Mouse (Mus musculus): ENCODE results near the gene Zfp654.

The Zfp654 gene

DNA sequence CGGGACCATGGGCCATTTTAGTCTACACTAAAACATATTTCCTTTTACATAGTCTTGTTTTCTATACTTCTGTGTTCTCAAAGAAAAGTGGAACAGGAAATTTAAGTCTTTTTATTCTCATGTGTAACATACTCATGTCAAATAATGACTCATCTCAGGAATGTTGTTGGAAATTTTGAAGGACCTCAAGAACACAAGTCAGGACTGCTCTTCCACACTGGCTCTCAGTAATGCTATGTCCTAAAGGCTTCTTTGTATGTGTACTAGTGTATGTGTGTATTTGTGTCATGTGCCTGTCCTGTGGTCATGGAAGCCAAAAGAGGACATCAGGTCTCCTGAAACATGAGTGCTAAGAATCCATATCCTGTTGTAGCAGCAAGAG, 92.2 kb downstream of the Zfp654 start:
- no peak for DNase-seq

DNA sequence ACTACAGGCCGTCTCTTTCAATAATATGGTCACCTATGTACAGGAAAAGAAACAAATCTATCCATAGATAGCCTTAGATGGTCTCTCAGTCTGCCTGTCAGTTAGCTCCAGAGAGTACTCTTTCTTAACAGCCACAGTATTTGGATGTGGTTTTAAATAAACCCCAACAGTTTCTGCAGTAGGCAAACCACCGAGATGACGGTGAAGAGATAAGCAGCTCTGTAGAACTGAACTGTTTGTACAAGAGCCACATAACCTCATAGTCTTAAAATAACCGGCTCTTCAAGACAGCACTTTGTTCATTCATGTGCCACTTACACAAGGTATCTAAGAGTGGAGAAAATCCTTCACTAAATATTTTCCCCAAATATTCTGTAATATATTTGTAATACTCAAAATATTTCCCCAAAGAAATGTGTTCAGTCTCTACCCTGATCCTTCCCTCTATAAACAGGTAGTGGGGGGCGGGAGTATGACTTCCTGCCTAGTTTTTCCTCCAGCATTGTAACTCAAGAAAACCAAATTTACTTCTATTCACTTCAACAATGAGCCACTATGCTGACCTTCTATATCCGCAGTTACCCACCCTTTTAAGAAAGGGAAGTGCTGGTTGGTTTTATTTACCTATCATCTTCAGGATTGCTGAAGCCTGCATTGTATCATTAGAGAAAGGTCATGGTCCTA, 92.7 kb downstream of the Zfp654 start:
- DNase-seq = no peak

DNA sequence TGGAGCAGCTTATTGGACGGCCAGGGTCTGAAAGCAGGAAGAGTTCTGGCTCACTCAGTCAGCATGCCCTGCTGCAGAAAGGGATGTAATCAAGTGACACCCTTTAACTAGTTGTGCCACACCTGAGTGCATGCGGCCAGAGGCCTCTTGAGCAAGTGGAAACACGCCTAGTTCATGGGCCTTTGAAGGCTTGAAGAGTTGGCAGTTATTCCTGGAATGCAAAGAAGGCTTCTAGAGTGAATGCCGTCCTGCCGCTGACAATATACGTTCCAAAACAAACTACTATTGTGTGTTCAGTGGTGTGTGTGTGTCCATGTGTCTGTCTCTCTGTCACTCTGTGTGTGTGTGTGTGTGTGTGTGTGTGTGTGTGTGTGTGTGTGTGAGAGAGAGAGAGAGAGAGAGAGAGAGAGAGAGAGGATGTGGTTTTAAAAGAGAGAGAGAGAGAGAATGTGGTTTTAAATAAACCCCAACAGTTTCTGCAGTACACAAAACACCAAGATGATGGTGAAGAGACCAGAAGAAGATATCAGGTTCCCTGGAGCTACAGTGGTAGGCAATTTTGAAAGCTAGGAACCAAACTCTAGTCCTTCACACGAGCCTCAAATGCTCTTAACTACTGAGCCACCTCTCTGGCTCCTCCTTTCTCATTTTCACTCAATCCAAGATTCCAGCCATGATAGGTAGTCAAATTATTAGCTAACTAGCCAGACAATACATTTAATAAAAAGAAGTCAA, 93.6 kb downstream of the Zfp654 start:
- peak; percentile 34 to 79 for DNase-seq

DNA sequence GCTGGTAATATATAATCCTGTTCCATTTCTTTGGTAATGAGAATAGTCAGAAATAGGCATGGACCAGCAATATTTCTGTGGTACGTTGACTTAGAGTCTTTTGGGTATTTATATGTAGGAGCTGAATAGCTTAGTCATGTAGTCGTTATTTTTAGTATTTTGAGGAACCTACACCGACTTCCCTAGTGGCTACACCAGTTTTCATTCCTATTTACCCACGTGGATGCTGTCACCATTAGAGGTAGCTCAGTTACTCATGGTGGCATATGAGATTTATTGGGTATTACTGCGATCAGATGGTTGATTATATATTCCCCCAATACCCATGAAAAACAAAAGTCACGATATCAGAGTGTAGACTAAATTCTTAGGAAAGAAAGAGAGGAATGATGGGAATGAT, 95.1 kb downstream of the Zfp654 start:
- DNase-seq = no peak

DNA sequence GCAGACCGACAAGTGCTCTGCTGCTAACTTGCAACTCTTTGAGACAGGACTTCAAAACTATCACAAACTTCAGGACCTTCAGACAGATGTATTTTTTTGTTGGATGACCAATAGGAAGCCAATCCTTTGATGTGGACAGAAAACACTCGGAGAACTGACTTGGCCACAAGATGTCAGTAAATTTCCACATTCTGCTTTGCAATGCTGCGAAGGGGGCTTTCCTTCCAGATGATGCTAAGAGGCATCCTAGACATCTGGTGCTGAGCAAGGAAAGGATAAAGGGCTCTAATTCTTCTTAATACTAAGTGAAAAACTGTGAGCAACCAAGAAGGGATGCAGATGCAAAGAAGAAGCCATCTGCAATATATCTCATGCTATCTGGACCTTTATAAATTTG, 96.7 kb downstream of the Zfp654 start:
- peak in 1 of 2 experiments; percentile 47 for DNase-seq

DNA sequence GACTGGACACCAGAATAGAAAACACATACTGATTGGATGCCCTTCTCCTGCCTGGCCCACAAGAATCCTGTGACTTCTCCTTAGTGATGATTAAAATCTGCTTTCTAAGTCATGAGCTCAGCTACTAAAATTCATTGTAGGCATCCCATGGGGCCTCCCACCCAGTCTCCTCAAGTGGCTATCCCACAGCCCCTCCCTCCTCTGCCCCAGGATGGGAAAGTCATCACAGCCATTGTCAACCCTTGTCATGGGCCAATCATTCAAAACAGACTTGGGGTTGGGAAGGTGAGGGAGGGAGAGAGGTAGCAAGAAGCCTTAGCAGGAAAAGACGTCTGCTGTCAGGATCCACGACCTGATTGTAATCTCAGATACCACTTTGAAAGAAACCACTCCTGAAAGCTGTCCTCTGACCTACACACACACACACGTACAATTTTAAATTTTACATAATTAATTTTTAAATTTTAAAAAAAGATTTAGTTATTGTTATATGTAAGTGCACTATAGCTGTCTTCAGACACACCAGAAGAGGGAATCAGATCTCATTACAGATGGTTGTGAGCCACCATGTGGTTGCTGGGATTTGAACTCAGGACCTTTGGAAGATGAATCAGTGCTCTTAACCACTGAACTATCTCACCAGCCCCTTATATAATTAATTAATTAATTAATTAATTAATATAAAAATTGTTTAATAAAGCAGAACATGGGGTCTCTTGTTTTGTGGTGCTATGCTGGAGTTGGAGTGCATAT, 97.3 kb downstream of the Zfp654 start:
- no peak for DNase-seq

DNA sequence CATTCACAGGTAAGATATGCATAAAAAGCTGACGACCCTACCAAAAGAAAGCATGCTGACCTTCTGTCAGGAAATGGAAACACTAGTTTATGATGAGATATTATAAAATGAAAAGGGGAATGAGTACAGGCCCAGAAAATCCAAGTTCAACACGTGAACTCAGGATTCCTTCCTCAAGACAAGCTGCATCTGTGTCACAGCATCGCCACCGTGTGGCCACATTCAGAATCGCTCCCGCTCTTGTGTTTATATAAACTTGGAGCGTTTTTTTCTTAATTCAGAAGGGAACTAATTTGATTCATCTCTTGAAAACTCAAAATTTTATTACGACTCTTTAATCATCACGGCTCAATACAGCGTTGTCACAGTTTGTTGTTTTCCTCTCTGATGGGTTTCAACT, 103.2 kb downstream of the Zfp654 start:
- DNase-seq = peak; percentile 63 to 72

DNA sequence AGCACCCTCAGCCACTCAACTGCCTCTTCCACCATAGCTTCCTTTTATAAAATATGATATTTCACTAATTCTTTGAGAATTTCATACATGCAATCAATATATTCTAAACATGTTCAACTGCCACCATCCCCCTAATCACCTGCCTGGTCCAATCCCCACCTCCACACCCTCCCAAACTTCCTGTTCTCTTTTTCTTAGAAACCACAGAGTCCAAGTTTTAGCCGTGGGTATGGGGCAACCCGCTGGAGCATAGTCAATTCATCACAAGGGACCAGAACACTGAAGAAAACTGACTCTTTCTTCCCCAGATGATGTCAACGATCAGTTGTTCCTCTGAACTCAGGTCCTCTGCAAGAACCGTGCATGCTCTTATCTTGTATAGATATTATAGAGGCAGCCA, 106.4 kb downstream of the Zfp654 start:
- DNase-seq = no peak

DNA sequence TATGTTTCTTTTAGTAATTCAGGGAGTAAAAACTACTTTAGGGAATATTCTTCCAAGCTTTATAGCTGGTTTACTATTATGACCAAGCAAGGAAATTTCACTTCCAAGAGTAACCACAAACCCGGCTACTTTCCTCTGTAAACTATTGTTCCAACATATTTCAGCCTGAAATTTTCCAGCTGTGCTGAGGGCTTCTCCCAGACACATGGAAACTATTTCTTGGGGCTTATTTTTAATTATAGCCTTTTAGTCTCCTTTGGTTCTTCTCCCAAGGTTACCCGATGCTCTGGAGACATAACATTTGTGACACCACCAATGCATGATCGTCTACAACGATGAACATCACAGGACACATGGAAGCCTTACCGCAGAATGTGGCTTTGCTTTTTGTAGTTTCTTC, 114.2 kb downstream of the Zfp654 start:
- DNase-seq = no peak

All from lung, postnatal 4 days (tissue).